Mouse (Mus musculus): Measurements from ENCODE around the gene Sel1l.

Sel1l gene

GRCm38 (mm10) chr12:91778211-91779003 is 70.5 kb downstream of the Sel1l start:
- DNase-seq (ENCODE audit: low spot score), result peak; percentile 16

GRCm38 (mm10) chr12:91776342-91776741 is 72.6 kb downstream of the Sel1l start:
- no peak for DNase-seq (ENCODE audit: low spot score)

GRCm38 (mm10) chr12:91774811-91775284 is 74.1 kb downstream of the Sel1l start:
- no peak for DNase-seq (ENCODE audit: low spot score)

- no peak for DNase-seq (ENCODE audit: low spot score)
Observed at GRCm38 (mm10) chr12:91768871-91769270, 80.1 kb downstream of the Sel1l start.

- no peak for DNase-seq (ENCODE audit: low spot score)
Observed at GRCm38 (mm10) chr12:91768176-91768575, 80.8 kb downstream of the Sel1l start.

- no peak for DNase-seq (ENCODE audit: low spot score)
Observed at GRCm38 (mm10) chr12:91766338-91767107, 82.4 kb downstream of the Sel1l start.

GRCm38 (mm10) chr12:91765504-91765903 is 83.5 kb downstream of the Sel1l start:
- no peak for DNase-seq (ENCODE audit: low spot score)

GRCm38 (mm10) chr12:91765054-91765453 is 83.9 kb downstream of the Sel1l start:
- DNase-seq (ENCODE audit: low spot score), result no peak

- no peak for DNase-seq (ENCODE audit: low spot score)
Observed at GRCm38 (mm10) chr12:91764471-91764870, 84.5 kb downstream of the Sel1l start.

GRCm38 (mm10) chr12:91759836-91760235 is 89.1 kb downstream of the Sel1l start:
- DNase-seq (ENCODE audit: low spot score), result no peak

GRCm38 (mm10) chr12:91757854-91758562 is 90.9 kb downstream of the Sel1l start:
- DNase-seq (ENCODE audit: low spot score), result no peak

GRCm38 (mm10) chr12:91756562-91757166 is 92.3 kb downstream of the Sel1l start:
- DNase-seq (ENCODE audit: low spot score), result no peak
